Mouse (Mus musculus): ENCODE results near the gene Ryr1.

DNA sequence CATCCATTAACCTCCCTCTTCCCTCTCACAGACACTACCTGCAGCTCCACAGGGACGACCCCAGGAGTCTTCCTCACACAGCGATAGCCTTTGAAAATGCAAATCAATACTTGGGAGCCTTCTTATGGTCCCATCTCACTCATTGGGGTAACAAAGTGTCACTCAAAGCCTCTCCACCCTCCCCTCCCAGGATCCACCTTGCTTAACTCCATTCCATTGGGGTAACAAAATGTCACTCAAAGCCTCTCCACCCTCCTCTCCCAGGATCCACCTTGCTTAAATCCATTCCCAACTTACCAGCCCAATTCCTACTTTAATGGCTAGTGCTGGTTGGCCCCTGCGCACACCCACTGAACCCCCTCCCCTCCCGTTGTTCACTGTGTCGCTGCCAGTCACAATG lies 33.3 kb upstream of the Ryr1 start:
- TF ChIP-seq POLR2A (IDR thresholded peaks at IDR 0.05; ENCODE audit: control insufficient read depth, low read depth, low read length) (no peak), CTCF (IDR thresholded peaks at IDR 0.05; ENCODE audit: control insufficient read depth, insufficient read depth, insufficient replicate concordance, low read depth, low read length) (no peak)
